Mouse (Mus musculus) lung, adult 2 months (tissue): Measurements from ENCODE around the gene Rnf208. TPM values are rescaled to one million over a fixed set of nuclear protein-coding genes. Genes with fewer than 3 reads are reported as not detected.
"Not testable (repeated sequence)": the region's sequence is repeated elsewhere in the genome, so short reads cannot be mapped to it uniquely, and the experiment has no call there.

ENCODE experiments used
- DNase-seq: peaks from one replicate; pipeline ENCODE4 v3.0.0; 2022
- H3K4me1 ChIP-seq: fragments of 200-500 bp; 2 replicates; pipeline ENCODE4 v1.6.1; 2011; ENCODE audit warnings: low read length; ENCODE audit not compliant: control insufficient read depth, insufficient read depth
- H3K4me3 ChIP-seq: fragments of 200-500 bp; replicated peaks from 2 replicates; pipeline ENCODE3; 2011; ENCODE audit warnings: low read depth, mild to moderate bottlenecking, control low read depth, low read length; ENCODE audit errors: extremely low read depth
- CTCF ChIP-seq: fragments of 200-500 bp; IDR thresholded peaks from 2 replicates; pipeline ENCODE4 v1.5.1; 2011; ENCODE audit warnings: mild to moderate bottlenecking, low read length, control low read depth; ENCODE audit not compliant: insufficient read depth
- POLR2A ChIP-seq: fragments of 200-500 bp; IDR thresholded peaks from 2 replicates; pipeline ENCODE4 v1.6.1; 2011; ENCODE audit warnings: low read depth, mild to moderate bottlenecking, control low read depth, low read length, borderline replicate concordance; ENCODE audit errors: extremely low read depth
- WGBS: fragments of 180-500 bp; shearing (Covaris S2); methylation state at CpG from one replicate; pipeline ENCODE4 v1.1.7; 2018; 5-methylcytosine and 5-hydroxymethylcytosine counted together
- polyA plus RNA-seq: library from polyadenylated mRNA; depleted of rRNA; stranded (reverse); fragments of >200 nt; gene quantifications from 2 replicates; pipeline ENCODE4 v1.2.3, GENCODE M21; 2012

Rnf208 gene
- polyA plus RNA-seq, 1 experiment, result 28.6 TPM

GRCm38 (mm10) chr2:25240310-25240709 lies 1.7 kb upstream of the Rnf208 start:
- no peak for DNase-seq
- Histone ChIP-seq H3K4me3 (no peak overlapping the region), H3K4me1 (peaks cover 6% of the 10 kb centered on the region)
- 63% methylated on average over 8 of the region's 8 CpGs for WGBS
- TF ChIP-seq POLR2A (no peak), CTCF (no peak)

GRCm38 (mm10) chr2:25240723-25241437 lies 1.2 kb upstream of the Rnf208 start:
- Histone ChIP-seq H3K4me1 (peaks cover 6% of the 10 kb centered on the region), H3K4me3 (peak overlapping the region; percentile 42)
- WGBS, result 1% methylated on average over 29 of the region's 29 CpGs
- TF ChIP-seq CTCF (no peak), POLR2A (peak; percentile 38; the same call in 1 of the 2 replicates)
- DNase-seq, result peak; percentile 63

GRCm38 (mm10) chr2:25241438-25241775 lies 648 bp upstream of the Rnf208 start:
- Histone ChIP-seq H3K4me1 (peaks cover 6% of the 10 kb centered on the region), H3K4me3 (no peak overlapping the region)
- WGBS, result 16% methylated on average over 6 of the region's 6 CpGs
- no peak for TF ChIP-seq CTCF
- no peak for DNase-seq

GRCm38 (mm10) chr2:25243342-25243741 lies 1.3 kb downstream of the Rnf208 start:
- TF ChIP-seq CTCF, result no peak
- TF ChIP-seq POLR2A, result no peak
- Histone ChIP-seq H3K4me1 (peaks cover 4% of the 10 kb centered on the region), H3K4me3 (no peak overlapping the region)
- DNase-seq, result no peak
- WGBS, result 69% methylated on average over 8 of the region's 8 CpGs

GRCm38 (mm10) chr2:25244144-25244543 lies 2.1 kb downstream of the Rnf208 start:
- TF ChIP-seq POLR2A (no peak), CTCF (no peak)
- H3K4me3 ChIP-seq, result no peak overlapping the region
- no peak for DNase-seq
- H3K4me1 ChIP-seq, result peaks cover 4% of the 10 kb centered on the region
- WGBS, result 85% methylated on average over 4 of the region's 4 CpGs

GRCm38 (mm10) chr2:25246183-25247072 lies 4.4 kb downstream of the Rnf208 start, which contains the start of gene AL732309.1:
Gene AL732309.1 (minus strand): TSS chr2:25246863.
- DNase-seq, result no peak
- H3K4me1 ChIP-seq, result peaks cover 3% of the 10 kb centered on the region
- peak; percentile 32; the same call in 1 of the 2 replicates for TF ChIP-seq POLR2A
- TF ChIP-seq CTCF, result no peak
- 79% methylated on average over 10 of the region's 10 CpGs for WGBS
- H3K4me3 ChIP-seq, result no peak within 1 kb of the TSS

- 75% methylated on average over 1 of the region's 1 CpGs for WGBS
- TF ChIP-seq POLR2A, result no peak
- TF ChIP-seq CTCF, result peak; percentile 54
- Histone ChIP-seq H3K4me3 (no peak overlapping the region), H3K4me1 (peaks cover 9% of the 10 kb centered on the region; the same call in 1 of the 2 replicates)
- DNase-seq, result no peak
Observed at GRCm38 (mm10) chr2:25252331-25252730, 10.3 kb downstream of the Rnf208 start.

- peak; percentile 84 for TF ChIP-seq POLR2A
- no peak for TF ChIP-seq CTCF
- under 1% methylated on average over 39 of the region's 39 CpGs for WGBS
- peak within 1 kb of the TSS; percentile 93 for H3K4me3 ChIP-seq
- peaks cover 9% of the 10 kb centered on the region; the same call in 1 of the 2 replicates for H3K4me1 ChIP-seq
- peak; percentile 89 for DNase-seq
Observed at GRCm38 (mm10) chr2:25255284-25255779, 13.3 kb downstream of the Rnf208 start, which contains the start of gene Tmem203. Gene Tmem203 (plus strand): TSS chr2:25255439.

- not testable (repeated sequence) for H3K4me1 ChIP-seq, DNase-seq
- TF ChIP-seq CTCF, result peak; percentile 25; the same call in 1 of the 2 replicates
- WGBS, result 39% methylated on average over 12 of the region's 12 CpGs
- peak overlapping the region; percentile 93 for H3K4me3 ChIP-seq
Observed at GRCm38 (mm10) chr2:25256443-25257109, 14.5 kb downstream of the Rnf208 start.

GRCm38 (mm10) chr2:25257250-25257649 lies 15.2 kb downstream of the Rnf208 start:
- 80% methylated on average over 5 of the region's 5 CpGs for WGBS

More at GRCm38 (mm10) chr2:25257250-25257649, 15.2 kb downstream of the Rnf208 start:
- H3K4me3 ChIP-seq, H3K4me1 ChIP-seq, DNase-seq: not testable (repeated sequence)
